Mouse (Mus musculus) liver, embryonic 14.5 days (tissue): ENCODE measurements around the gene Psmd10. TPM values are rescaled to one million over a fixed set of nuclear protein-coding genes. Genes with fewer than 3 reads are reported as not detected.

Experiments
- ATAC-seq: fragments of 200-750 bp; cut with Nextera tagmentation; 2 replicates; pipeline ENCODE4 v1.8.0; 2017; ENCODE audit warnings: moderate number of reproducible peaks, mild to moderate bottlenecking, moderate library complexity; ENCODE audit not compliant: insufficient read depth
- DNase-seq, 3 experiments: peaks; one replicate each; pipeline ENCODE4 v3.0.0-alpha.2; 2012 to 2013; ENCODE audit warnings: low read depth in 3 of 3, low spot score in 3 of 3
- H3K27ac ChIP-seq: fragments of 300-500 bp; sonication (generic); 2 replicates; pipeline ENCODE4 v1.5.1; 2014; ENCODE audit warnings: moderate library complexity, mild to moderate bottlenecking, control low read depth, inconsistent platforms
- H3K27me3 ChIP-seq: fragments of 300-500 bp; sonication (generic); 2 replicates; pipeline ENCODE4 v1.6.1; 2014; ENCODE audit warnings: mild to moderate bottlenecking, low read length, moderate library complexity; ENCODE audit not compliant: control insufficient read depth, insufficient read depth
- H3K36me3 ChIP-seq: fragments of 300-500 bp; sonication (generic); replicated peaks from 2 replicates; pipeline ENCODE4 v1.6.1; 2014; ENCODE audit warnings: low read depth; ENCODE audit not compliant: control insufficient read depth, insufficient read depth
- H3K4me1 ChIP-seq, 2 experiments: fragments of 200-500 bp in 1 of 2; fragments of 300-500 bp in 1 of 2; sonication (generic) in 1 of 2; replicated peaks; 2 replicates each; pipeline ENCODE4 v1.6.1; 2012 to 2014; ENCODE audit warnings: antibody characterized with exemption in 1 of 2, inconsistent platforms in 1 of 2, low read length in 1 of 2; ENCODE audit not compliant: control insufficient read depth in 2 of 2, insufficient read depth in 2 of 2
- H3K4me2 ChIP-seq: fragments of 300-500 bp; sonication (generic); 2 replicates; pipeline ENCODE4 v1.6.1; 2014; ENCODE audit warnings: low read depth, mild to moderate bottlenecking, control low read depth, moderate library complexity
- H3K4me3 ChIP-seq, 2 experiments: fragments of 200-500 bp in 1 of 2; fragments of 300-500 bp in 1 of 2; sonication (generic) in 1 of 2; 2 replicates each; pipeline ENCODE4 v1.5.1; 2012 to 2014; ENCODE audit warnings: low read depth in 2 of 2, low read length in 2 of 2, mild to moderate bottlenecking in 2 of 2, control low read depth in 1 of 2, inconsistent platforms in 1 of 2, moderate library complexity in 1 of 2; ENCODE audit not compliant: insufficient read depth in 1 of 2
- H3K9ac ChIP-seq: fragments of 300-500 bp; sonication (generic); replicated peaks from 2 replicates; pipeline ENCODE4 v1.6.1; 2014; ENCODE audit warnings: mild to moderate bottlenecking, control low read depth, moderate library complexity
- H3K9me3 ChIP-seq: fragments of 300-500 bp; sonication (generic); 2 replicates; pipeline ENCODE4 v1.6.1; 2016; ENCODE audit warnings: low read length, mixed read lengths; ENCODE audit not compliant: control insufficient read depth
- CTCF ChIP-seq: IDR thresholded peaks from 2 replicates; pipeline ENCODE4 v1.5.1; 2016; ENCODE audit warnings: antibody characterized with exemption, low read depth, control low read depth
- EP300 ChIP-seq: IDR thresholded peaks from 2 replicates; pipeline ENCODE4 v1.6.1; 2016; ENCODE audit warnings: antibody characterized with exemption, low read depth
- WGBS: fragments of 180-500 bp; shearing (Covaris S2); extraction: QIAGEN DNeasy Blood & Tissue Kit; methylation state at CpG from one replicate; pipeline ENCODE4 v1.1.7; 2014; ENCODE audit not compliant: insufficient replicate concordance; 5-methylcytosine and 5-hydroxymethylcytosine counted together
- polyA plus RNA-seq, 2 experiments: library from polyadenylated mRNA; depleted of rRNA in 1 of 2; stranded (reverse) in 1 of 2; unstranded in 1 of 2; fragments of >200 nt; fragmentation: Nextera tagmentation in 1 of 2; extraction: Ambion mirVana in 1 of 2; gene quantifications; 2 replicates each; pipeline versions ENCODE4 v1.2.1 to v1.2.3; 2012 to 2014

Gene Psmd10
- polyA plus RNA-seq, 2 experiments, result 16.8 to 39.1 TPM

DNA sequence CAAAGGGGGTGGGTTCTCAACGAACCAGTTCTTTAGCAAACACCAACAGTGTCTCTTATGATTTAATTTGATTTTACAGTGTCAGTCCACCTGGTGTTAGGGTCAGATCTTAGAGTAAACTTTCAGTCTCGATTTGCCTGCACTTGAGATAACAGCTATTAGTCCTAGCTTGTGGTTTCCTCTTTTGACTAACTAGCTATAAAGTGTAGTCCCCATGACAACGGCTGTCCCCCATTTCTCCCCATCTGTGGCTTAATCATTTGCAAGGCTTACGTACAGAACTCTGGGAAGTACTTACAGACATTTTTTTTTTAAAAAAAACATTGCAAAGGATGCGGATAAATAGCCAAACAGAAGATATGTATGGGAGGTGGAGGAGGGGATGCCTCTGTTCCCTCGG, 28.3 kb upstream of the Psmd10 start:
- Histone ChIP-seq H3K9me3 (no peaks in the 10 kb centered on the region), H3K4me2 (no peak overlapping the region), H3K4me3 (no peak overlapping the region), H3K9ac (no peak overlapping the region), H3K27ac (no peak overlapping the region), H3K36me3 (no peaks in the 10 kb centered on the region), H3K4me1 (peaks cover 0 to 3% of the 10 kb centered on the region in 2 experiments; a peak in 1 of 4 replicates), H3K27me3 (no peaks in the 10 kb centered on the region; the same call in 1 of the 2 replicates)
- TF ChIP-seq EP300, result no peak
- TF ChIP-seq CTCF, result no peak
- DNase-seq (no peak), ATAC-seq (no peak)
- 29% methylated on average over 6 of the region's 6 CpGs for WGBS

- Histone ChIP-seq H3K4me3 (no peak overlapping the region), H3K27ac (no peak overlapping the region), H3K36me3 (no peaks in the 10 kb centered on the region), H3K4me1 (peaks cover 0 to 3% of the 10 kb centered on the region in 2 experiments; a peak in 1 of 4 replicates), H3K9me3 (no peaks in the 10 kb centered on the region), H3K4me2 (no peak overlapping the region), H3K9ac (no peak overlapping the region), H3K27me3 (no peaks in the 10 kb centered on the region; the same call in 1 of the 2 replicates)
- DNase-seq, result no peak
- no peak for ATAC-seq
- no peak for TF ChIP-seq CTCF
- TF ChIP-seq EP300, result no peak
- WGBS, result 29% methylated on average over 6 of the region's 6 CpGs
Measured at GRCm38 (mm10) chrX:140983206-140983960, 26.9 kb upstream of the Psmd10 start.

DNA sequence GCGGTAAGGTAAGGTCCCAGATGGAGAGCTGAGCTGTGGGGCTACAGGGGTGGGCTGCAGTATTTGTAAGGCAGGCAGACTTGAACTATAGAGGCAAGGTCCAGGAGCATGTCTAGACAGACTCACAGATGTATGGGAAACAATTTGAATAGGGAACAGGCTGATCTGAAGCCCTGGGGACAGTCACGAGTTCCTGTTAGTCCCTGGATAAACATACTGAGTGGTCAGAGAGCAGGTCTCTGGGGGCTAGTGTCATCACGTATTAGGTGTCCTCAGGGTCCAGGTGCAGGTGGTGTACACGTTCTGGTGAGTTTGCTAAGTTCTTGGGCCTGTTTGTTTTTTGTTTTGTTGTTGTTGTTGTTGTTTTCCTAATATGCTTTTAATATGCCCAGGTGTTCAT, 23.6 kb upstream of the Psmd10 start:
- DNase-seq (no peak), ATAC-seq (no peak)
- Histone ChIP-seq H3K4me3 (no peak overlapping the region), H3K4me1 (peaks cover 0 to 3% of the 10 kb centered on the region in 2 experiments; a peak in 1 of 4 replicates), H3K4me2 (no peak overlapping the region), H3K27me3 (no peaks in the 10 kb centered on the region; the same call in 1 of the 2 replicates), H3K9me3 (no peaks in the 10 kb centered on the region), H3K36me3 (no peaks in the 10 kb centered on the region), H3K9ac (no peak overlapping the region), H3K27ac (no peak overlapping the region)
- TF ChIP-seq EP300 (no peak), CTCF (no peak)
- 52% methylated on average over 4 of the region's 4 CpGs for WGBS

DNA sequence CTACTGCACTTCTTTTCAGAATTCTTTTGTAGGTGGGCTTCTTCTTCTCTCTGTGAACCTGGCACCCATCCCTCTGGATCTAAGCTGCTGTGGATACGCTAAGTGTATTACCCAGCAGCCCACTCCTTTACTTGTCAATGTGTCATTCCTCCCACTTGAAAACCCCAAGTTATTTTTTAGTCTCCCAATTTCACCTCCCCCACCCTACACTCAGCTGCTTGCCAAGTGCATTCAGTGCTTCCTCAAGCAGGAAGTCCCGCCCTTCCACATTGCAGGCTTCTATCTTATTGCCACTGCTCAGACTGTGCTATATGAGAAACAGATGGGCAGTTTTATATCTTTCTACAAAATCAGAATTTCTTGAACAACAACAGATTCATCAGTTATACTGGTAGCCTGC, 23.0 kb upstream of the Psmd10 start:
- no peak for DNase-seq
- no peak for TF ChIP-seq CTCF
- peaks cover 0 to 3% of the 10 kb centered on the region in 2 experiments; a peak in 1 of 4 replicates for H3K4me1 ChIP-seq
- no peaks in the 10 kb centered on the region for H3K9me3 ChIP-seq
- no peak overlapping the region for H3K4me2 ChIP-seq
- WGBS, result 55% methylated on average over 2 of the region's 2 CpGs
- no peak overlapping the region for H3K27ac ChIP-seq
- no peaks in the 10 kb centered on the region for H3K36me3 ChIP-seq
- no peaks in the 10 kb centered on the region; the same call in 1 of the 2 replicates for H3K27me3 ChIP-seq
- no peak overlapping the region for H3K9ac ChIP-seq
- ATAC-seq, result no peak
- H3K4me3 ChIP-seq, result no peak overlapping the region

GRCm38 (mm10) chrX:140978943-140979342, 22.4 kb upstream of the Psmd10 start:
- TF ChIP-seq EP300 (no peak), CTCF (no peak)
- DNase-seq (no peak), ATAC-seq (no peak)
- no peak overlapping the region for H3K9ac ChIP-seq
- no peaks in the 10 kb centered on the region for H3K36me3 ChIP-seq
- no peaks in the 10 kb centered on the region for H3K27me3 ChIP-seq
- peaks cover 0 to 3% of the 10 kb centered on the region in 2 experiments; a peak in 1 of 4 replicates for H3K4me1 ChIP-seq
- WGBS, result 75% methylated on average over 1 of the region's 1 CpGs
- H3K9me3 ChIP-seq, result no peaks in the 10 kb centered on the region
- H3K27ac ChIP-seq, result no peak overlapping the region
- H3K4me3 ChIP-seq, result no peak overlapping the region
- H3K4me2 ChIP-seq, result no peak overlapping the region
